Mouse (Mus musculus): ENCODE measurements around the gene Cyp4f37. TPM values are rescaled to one million over a fixed set of nuclear protein-coding genes. Genes with fewer than 3 reads are reported as not detected.
A peak's percentile ranks its signal among the peaks of the same experiment; 100 is the strongest.

Cyp4f37 gene
- polyA plus RNA-seq, 1 experiment from 2014 or later = not detected

- Histone ChIP-seq H3K4me3 (peak overlapping the region; percentile 35), H3K27me3 (no peaks in the 10 kb centered on the region), H3K9me3 (no peaks in the 10 kb centered on the region), H3K4me1 (peaks cover 7% of the 10 kb centered on the region), H3K4me2 (peak overlapping the region; percentile 63), H3K36me3 (no peaks in the 10 kb centered on the region), H3K27ac (no peak overlapping the region), H3K9ac (0 out of 2 replicates have a peak overlapping the region, but pooled peaks have one; percentile 10)
- no peak for ATAC-seq (ENCODE audit: insufficient number of reproducible peaks, low FRiP score, low TSS enrichment, low read depth)
- 2% methylated on average over 17 of the region's 17 CpGs for WGBS
Measured at GRCm38 (mm10) chr17:32634972-32635314, 13.8 kb downstream of the Cyp4f37 start.

GRCm38 (mm10) chr17:32636341-32636740 is 15.2 kb downstream of the Cyp4f37 start:
- Histone ChIP-seq H3K4me3 (no peak overlapping the region), H3K4me2 (no peak overlapping the region)

GRCm38 (mm10) chr17:32637151-32637550 is 16.0 kb downstream of the Cyp4f37 start:
- Histone ChIP-seq H3K27ac (no peak overlapping the region), H3K4me3 (no peak overlapping the region), H3K27me3 (no peaks in the 10 kb centered on the region), H3K4me1 (peaks cover 7% of the 10 kb centered on the region), H3K36me3 (no peaks in the 10 kb centered on the region), H3K4me2 (no peak overlapping the region), H3K9me3 (no peaks in the 10 kb centered on the region), H3K9ac (no peak overlapping the region)
- no peak for ATAC-seq (ENCODE audit: insufficient number of reproducible peaks, low FRiP score, low TSS enrichment, low read depth)
- WGBS = 79% methylated on average over 2 of the region's 2 CpGs

More at GRCm38 (mm10) chr17:32636341-32636740, 15.2 kb downstream of the Cyp4f37 start:
- Histone ChIP-seq H3K9me3 (no peaks in the 10 kb centered on the region), H3K27me3 (no peaks in the 10 kb centered on the region), H3K27ac (no peak overlapping the region), H3K36me3 (no peaks in the 10 kb centered on the region), H3K4me1 (peaks cover 7% of the 10 kb centered on the region), H3K9ac (no peak overlapping the region)
- no peak for ATAC-seq (ENCODE audit: insufficient number of reproducible peaks, low FRiP score, low TSS enrichment, low read depth)
- 59% methylated on average over 3 of the region's 3 CpGs for WGBS

GRCm38 (mm10) chr17:32646631-32647030 is 25.5 kb downstream of the Cyp4f37 start:
- no peak for ATAC-seq (ENCODE audit: insufficient number of reproducible peaks, low FRiP score, low TSS enrichment, low read depth)
- Histone ChIP-seq H3K4me1 (no peaks in the 10 kb centered on the region), H3K27me3 (no peaks in the 10 kb centered on the region), H3K27ac (no peak overlapping the region), H3K9ac (no peak overlapping the region), H3K9me3 (no peaks in the 10 kb centered on the region), H3K4me2 (no peak overlapping the region), H3K36me3 (no peaks in the 10 kb centered on the region), H3K4me3 (no peak overlapping the region)
- WGBS = 77% methylated on average over 4 of the region's 4 CpGs

- WGBS = 87% methylated on average over 4 of the region's 4 CpGs
- no peak overlapping the region for H3K4me2 ChIP-seq
Measured at GRCm38 (mm10) chr17:32653860-32654259, 32.8 kb downstream of the Cyp4f37 start.

GRCm38 (mm10) chr17:32657041-32657440 is 35.9 kb downstream of the Cyp4f37 start:
- Histone ChIP-seq H3K9ac (no peak overlapping the region), H3K4me3 (no peak overlapping the region), H3K4me2 (no peak overlapping the region), H3K27ac (no peak overlapping the region), H3K36me3 (no peaks in the 10 kb centered on the region), H3K9me3 (no peaks in the 10 kb centered on the region), H3K27me3 (no peaks in the 10 kb centered on the region), H3K4me1 (0 out of 2 replicates have a peak, but pooled peaks cover 4% of the 10 kb centered on the region)
- 62% methylated on average over 3 of the region's 3 CpGs for WGBS
- no peak for ATAC-seq (ENCODE audit: insufficient number of reproducible peaks, low FRiP score, low TSS enrichment, low read depth)

More at GRCm38 (mm10) chr17:32653860-32654259, 32.8 kb downstream of the Cyp4f37 start:
- no peaks in the 10 kb centered on the region for H3K36me3 ChIP-seq
- H3K27me3 ChIP-seq = no peaks in the 10 kb centered on the region
- H3K9me3 ChIP-seq = no peaks in the 10 kb centered on the region
- no peak for ATAC-seq (ENCODE audit: insufficient number of reproducible peaks, low FRiP score, low TSS enrichment, low read depth)
- H3K9ac ChIP-seq = no peak overlapping the region
- H3K27ac ChIP-seq = no peak overlapping the region
- H3K4me3 ChIP-seq = no peak overlapping the region
- 0 out of 2 replicates have a peak, but pooled peaks cover 3% of the 10 kb centered on the region for H3K4me1 ChIP-seq

GRCm38 (mm10) chr17:32658246-32658645 is 37.1 kb downstream of the Cyp4f37 start:
- 75% methylated on average over 1 of the region's 1 CpGs for WGBS
- no peaks in the 10 kb centered on the region for H3K36me3 ChIP-seq
- H3K4me3 ChIP-seq = no peak overlapping the region
- 0 out of 2 replicates have a peak, but pooled peaks cover 4% of the 10 kb centered on the region for H3K4me1 ChIP-seq
- no peak overlapping the region for H3K4me2 ChIP-seq
- H3K9ac ChIP-seq = no peak overlapping the region
- no peaks in the 10 kb centered on the region for H3K27me3 ChIP-seq
- H3K9me3 ChIP-seq = no peaks in the 10 kb centered on the region
- no peak for ATAC-seq (ENCODE audit: insufficient number of reproducible peaks, low FRiP score, low TSS enrichment, low read depth)
- H3K27ac ChIP-seq = no peak overlapping the region

GRCm38 (mm10) chr17:32658712-32659111 is 37.6 kb downstream of the Cyp4f37 start, which contains the start of gene Cyp4f40:
Cyp4f40 (plus strand) TSS chr17:32658900.
- H3K4me3 ChIP-seq = no peak within 1 kb of the TSS
- no peak within 1 kb of the TSS for H3K27ac ChIP-seq
- no peak within 1 kb of the TSS for H3K4me2 ChIP-seq
- no peak for ATAC-seq (ENCODE audit: insufficient number of reproducible peaks, low FRiP score, low TSS enrichment, low read depth)
- WGBS = 60% methylated on average over 2 of the region's 2 CpGs
- H3K9ac ChIP-seq = no peak within 1 kb of the TSS
- H3K4me1 ChIP-seq = 0 out of 2 replicates have a peak, but pooled peaks cover 4% of the 10 kb centered on the region
- no peaks in the 10 kb centered on the region for H3K36me3 ChIP-seq
- no peaks in the 10 kb centered on the region for H3K27me3 ChIP-seq
- no peaks in the 10 kb centered on the region for H3K9me3 ChIP-seq

GRCm38 (mm10) chr17:32673976-32674375 is 52.9 kb downstream of the Cyp4f37 start:
- no peaks in the 10 kb centered on the region for H3K4me1 ChIP-seq
- peaks cover 4% of the 10 kb centered on the region; the same call in 1 of the 2 replicates for H3K27me3 ChIP-seq
- no peak overlapping the region for H3K4me3 ChIP-seq
- no peaks in the 10 kb centered on the region for H3K36me3 ChIP-seq
- no peaks in the 10 kb centered on the region for H3K9me3 ChIP-seq
- no peak for ATAC-seq (ENCODE audit: insufficient number of reproducible peaks, low FRiP score, low TSS enrichment, low read depth)
- H3K27ac ChIP-seq = no peak overlapping the region
- no peak overlapping the region for H3K4me2 ChIP-seq
- 65% methylated on average over 7 of the region's 7 CpGs for WGBS
- H3K9ac ChIP-seq = no peak overlapping the region

GRCm38 (mm10) chr17:32676040-32676635 is 55.0 kb downstream of the Cyp4f37 start:
- Histone ChIP-seq H3K27me3 (peaks cover 4% of the 10 kb centered on the region; the same call in 1 of the 2 replicates), H3K4me1 (no peaks in the 10 kb centered on the region), H3K4me2 (no peak overlapping the region), H3K9me3 (no peaks in the 10 kb centered on the region), H3K36me3 (no peaks in the 10 kb centered on the region), H3K27ac (no peak overlapping the region), H3K4me3 (no peak overlapping the region), H3K9ac (no peak overlapping the region)
- 37% methylated on average over 21 of the region's 21 CpGs for WGBS
- ATAC-seq (ENCODE audit: insufficient number of reproducible peaks, low FRiP score, low TSS enrichment, low read depth) = no peak

GRCm38 (mm10) chr17:32680404-32680803 is 59.3 kb downstream of the Cyp4f37 start:
- Histone ChIP-seq H3K4me2 (no peak overlapping the region), H3K4me3 (no peak overlapping the region), H3K27me3 (no peaks in the 10 kb centered on the region), H3K9me3 (no peaks in the 10 kb centered on the region), H3K27ac (no peak overlapping the region), H3K4me1 (no peaks in the 10 kb centered on the region), H3K36me3 (no peaks in the 10 kb centered on the region), H3K9ac (no peak overlapping the region)
- 14% methylated on average over 2 of the region's 2 CpGs for WGBS
- ATAC-seq (ENCODE audit: insufficient number of reproducible peaks, low FRiP score, low TSS enrichment, low read depth) = no peak

GRCm38 (mm10) chr17:32685048-32685750 is 64.1 kb downstream of the Cyp4f37 start, which contains the start of gene Cyp4f15:
Cyp4f15 (plus strand) TSS chr17:32685627.
- Histone ChIP-seq H3K36me3 (no peaks in the 10 kb centered on the region), H3K9ac (no peak within 1 kb of the TSS), H3K27ac (no peak within 1 kb of the TSS), H3K4me1 (no peaks in the 10 kb centered on the region), H3K9me3 (no peaks in the 10 kb centered on the region), H3K4me3 (no peak within 1 kb of the TSS), H3K27me3 (no peaks in the 10 kb centered on the region), H3K4me2 (no peak within 1 kb of the TSS)
- no peak for ATAC-seq (ENCODE audit: insufficient number of reproducible peaks, low FRiP score, low TSS enrichment, low read depth)
- 26% methylated on average over 7 of the region's 7 CpGs for WGBS
